Mouse (Mus musculus) heart, embryonic 11.5 days (tissue): ENCODE results near the gene Cers5. TPM values are rescaled to one million over a fixed set of nuclear protein-coding genes. Genes with fewer than 3 reads are reported as not detected.
"Not testable (repeated sequence)": the region's sequence is repeated elsewhere in the genome, so short reads cannot be mapped to it uniquely, and the experiment has no call there.

Experiments used
- ATAC-seq: fragments of 200-750 bp; cut with Nextera tagmentation; replicated peaks from 2 replicates; pipeline ENCODE4 v1.8.0; 2017; ENCODE audit warnings: moderate library complexity; ENCODE audit not compliant: insufficient number of reproducible peaks, low FRiP score, low TSS enrichment
- H3K27ac ChIP-seq: fragments of 300-500 bp; sonication (generic); 2 replicates; pipeline ENCODE4 v1.5.1; 2014; ENCODE audit warnings: mild to moderate bottlenecking, low read depth, low read length
- H3K27me3 ChIP-seq: fragments of 300-500 bp; sonication (generic); 2 replicates; pipeline ENCODE4 v1.6.1; 2014; ENCODE audit warnings: mild to moderate bottlenecking, low read length, mixed read lengths; ENCODE audit not compliant: control insufficient read depth, insufficient read depth
- H3K36me3 ChIP-seq: fragments of 300-500 bp; sonication (generic); 2 replicates; pipeline ENCODE4 v1.6.1; 2014; ENCODE audit warnings: mild to moderate bottlenecking, low read length, moderate library complexity, mixed read lengths; ENCODE audit not compliant: control insufficient read depth, insufficient read depth
- H3K4me1 ChIP-seq: fragments of 300-500 bp; sonication (generic); 2 replicates; pipeline ENCODE4 v1.6.1; 2014; ENCODE audit warnings: low read length; ENCODE audit not compliant: control insufficient read depth, insufficient read depth
- H3K4me2 ChIP-seq: fragments of 300-500 bp; sonication (generic); 2 replicates; pipeline ENCODE4 v1.6.1; 2014; ENCODE audit warnings: mild to moderate bottlenecking, moderate library complexity
- H3K4me3 ChIP-seq: fragments of 300-500 bp; sonication (generic); 2 replicates; pipeline ENCODE4 v1.5.1; 2014; ENCODE audit warnings: low read depth, low read length
- H3K9ac ChIP-seq: fragments of 300-500 bp; sonication (generic); 2 replicates; pipeline ENCODE4 v1.6.1; 2014; ENCODE audit warnings: mild to moderate bottlenecking, low read depth, low read length, moderate library complexity
- H3K9me3 ChIP-seq: fragments of 300-500 bp; sonication (generic); replicated peaks from 2 replicates; pipeline ENCODE4 v1.6.1; 2016; ENCODE audit warnings: low read length; ENCODE audit not compliant: control insufficient read depth
- WGBS: fragments of 180-500 bp; shearing (Covaris S2); extraction: QIAGEN DNeasy Blood & Tissue Kit; methylation state at CpG from one replicate; pipeline ENCODE4 v1.1.7; 2014; ENCODE audit not compliant: insufficient replicate concordance; 5-methylcytosine and 5-hydroxymethylcytosine counted together
- polyA plus RNA-seq: library from polyadenylated mRNA; unstranded; fragments of >200 nt; fragmentation: Nextera tagmentation; extraction: Ambion mirVana; gene quantifications from 2 replicates; pipeline ENCODE4 v1.2.1, GENCODE M21; 2014

The Cers5 gene
- polyA plus RNA-seq, result 52.7 and 56.1 TPM in 2 replicates

- Histone ChIP-seq H3K4me2 (peak within 1 kb of the TSS; percentile 94), H3K4me3 (peak within 1 kb of the TSS; percentile 63), H3K27ac (peak within 1 kb of the TSS; percentile 75), H3K9ac (peak within 1 kb of the TSS; percentile 78)
- ATAC-seq, H3K4me1 ChIP-seq, H3K27me3 ChIP-seq, H3K36me3 ChIP-seq, H3K9me3 ChIP-seq: not testable (repeated sequence)
Observed at GRCm38 (mm10) chr15:99772881-99772924, at the start of gene Cers5. Gene Cers5 (minus strand): TSS chr15:99772885.

GRCm38 (mm10) chr15:99819621-99820279 is 47.1 kb upstream of the Cers5 start:
- peaks cover 2% of the 10 kb centered on the region; the same call in 1 of the 2 replicates for H3K4me1 ChIP-seq
- ATAC-seq, result peak; percentile 46; the same call in 1 of the 2 replicates
- no peaks in the 10 kb centered on the region for H3K9me3 ChIP-seq
- H3K4me3 ChIP-seq, result peak overlapping the region; percentile 56
- H3K36me3 ChIP-seq, result peaks cover 4% of the 10 kb centered on the region
- H3K27ac ChIP-seq, result peak overlapping the region; percentile 95
- H3K9ac ChIP-seq, result peak overlapping the region; percentile 87
- no peaks in the 10 kb centered on the region for H3K27me3 ChIP-seq
- 10% methylated on average over 14 of the region's 14 CpGs for WGBS
- H3K4me2 ChIP-seq, result peak overlapping the region; percentile 82

- H3K9me3 ChIP-seq, result no peaks in the 10 kb centered on the region
- H3K4me2 ChIP-seq, result peak overlapping the region; percentile 82
- H3K27me3 ChIP-seq, result no peaks in the 10 kb centered on the region
- peak overlapping the region; percentile 87 for H3K9ac ChIP-seq
- peak overlapping the region; percentile 95 for H3K27ac ChIP-seq
- WGBS, result 15% methylated on average over 6 of the region's 6 CpGs
- H3K4me3 ChIP-seq, result peak overlapping the region; percentile 56
- peaks cover 2% of the 10 kb centered on the region; the same call in 1 of the 2 replicates for H3K4me1 ChIP-seq
- 0 out of 2 replicates have a peak, but pooled peaks have one; percentile 26 for ATAC-seq
- peaks cover 4% of the 10 kb centered on the region for H3K36me3 ChIP-seq
Observed at GRCm38 (mm10) chr15:99819109-99819440, 46.4 kb upstream of the Cers5 start.

GRCm38 (mm10) chr15:99818321-99819108 is 45.8 kb upstream of the Cers5 start:
- WGBS, result 10% methylated on average over 13 of the region's 13 CpGs
- H3K4me2 ChIP-seq, result peak overlapping the region; percentile 82
- peaks cover 2% of the 10 kb centered on the region; the same call in 1 of the 2 replicates for H3K4me1 ChIP-seq
- peak overlapping the region; percentile 56 for H3K4me3 ChIP-seq
- H3K27ac ChIP-seq, result peak overlapping the region; percentile 95
- peak overlapping the region; percentile 87 for H3K9ac ChIP-seq
- 0 out of 2 replicates have a peak, but pooled peaks have one; percentile 9 for ATAC-seq
- peaks cover 6% of the 10 kb centered on the region for H3K36me3 ChIP-seq
- H3K9me3 ChIP-seq, result no peaks in the 10 kb centered on the region
- H3K27me3 ChIP-seq, result no peaks in the 10 kb centered on the region

- Histone ChIP-seq H3K27me3 (no peaks in the 10 kb centered on the region), H3K4me1 (peaks cover 2% of the 10 kb centered on the region; the same call in 1 of the 2 replicates), H3K9ac (peak overlapping the region; percentile 57), H3K27ac (peak overlapping the region; percentile 95), H3K4me3 (peak overlapping the region; percentile 56), H3K4me2 (peak overlapping the region; percentile 82), H3K9me3 (no peaks in the 10 kb centered on the region), H3K36me3 (peaks cover 8% of the 10 kb centered on the region)
- WGBS, result 25% methylated on average over 8 of the region's 8 CpGs
- no peak for ATAC-seq
Observed at GRCm38 (mm10) chr15:99817343-99818235, 44.9 kb upstream of the Cers5 start.

- ATAC-seq, result no peak
- WGBS, result 89% methylated on average over 4 of the region's 4 CpGs
- H3K4me2 ChIP-seq, result no peak overlapping the region
Observed at GRCm38 (mm10) chr15:99815999-99816398, 43.3 kb upstream of the Cers5 start.

GRCm38 (mm10) chr15:99814554-99815260 is 42.0 kb upstream of the Cers5 start:
- H3K36me3 ChIP-seq, result peaks cover 8% of the 10 kb centered on the region
- no peak overlapping the region for H3K4me3 ChIP-seq
- H3K27me3 ChIP-seq, result no peaks in the 10 kb centered on the region
- H3K9me3 ChIP-seq, result no peaks in the 10 kb centered on the region
- ATAC-seq, result no peak
- H3K27ac ChIP-seq, result no peak overlapping the region
- H3K9ac ChIP-seq, result no peak overlapping the region
- WGBS, result 86% methylated on average over 24 of the region's 24 CpGs
- no peak overlapping the region for H3K4me2 ChIP-seq
- 0 out of 2 replicates have a peak, but pooled peaks cover 5% of the 10 kb centered on the region for H3K4me1 ChIP-seq

More at GRCm38 (mm10) chr15:99815999-99816398, 43.3 kb upstream of the Cers5 start:
- peaks cover 8% of the 10 kb centered on the region for H3K36me3 ChIP-seq
- no peak overlapping the region for H3K4me3 ChIP-seq
- no peaks in the 10 kb centered on the region for H3K9me3 ChIP-seq
- H3K4me1 ChIP-seq, result peaks cover 5% of the 10 kb centered on the region; the same call in 1 of the 2 replicates
- H3K9ac ChIP-seq, result no peak overlapping the region
- H3K27ac ChIP-seq, result no peak overlapping the region
- H3K27me3 ChIP-seq, result no peaks in the 10 kb centered on the region

- Histone ChIP-seq H3K4me1 (0 out of 2 replicates have a peak, but pooled peaks cover 5% of the 10 kb centered on the region), H3K9ac (no peak overlapping the region), H3K9me3 (no peaks in the 10 kb centered on the region), H3K4me3 (no peak overlapping the region), H3K4me2 (no peak overlapping the region), H3K27ac (no peak overlapping the region), H3K27me3 (no peaks in the 10 kb centered on the region), H3K36me3 (peaks cover 8% of the 10 kb centered on the region)
- WGBS, result 87% methylated on average over 6 of the region's 6 CpGs
- ATAC-seq, result no peak
Observed at GRCm38 (mm10) chr15:99813639-99814038, 41.0 kb upstream of the Cers5 start.
